Mouse (Mus musculus) cerebellum, adult 2 months (tissue): ENCODE measurements around the gene Sdk2.

Experiments
- CTCF ChIP-seq: fragments of 200-500 bp; IDR thresholded peaks from 2 replicates; pipeline ENCODE4 v1.5.1; 2011; ENCODE audit warnings: low read depth, mild to moderate bottlenecking, control low read depth, low read length, moderate library complexity, borderline replicate concordance; ENCODE audit not compliant: insufficient read depth
- POLR2A ChIP-seq: fragments of 200-500 bp; IDR thresholded peaks from 2 replicates; pipeline ENCODE4 v1.6.1; 2011; ENCODE audit warnings: low read length, control low read depth, borderline replicate concordance; ENCODE audit not compliant: insufficient read depth

- no peak for TF ChIP-seq CTCF
- no peak for TF ChIP-seq POLR2A
Measured at GRCm38 (mm10) chr11:113933678-113934077, 133.2 kb downstream of the Sdk2 start.
